Mouse (Mus musculus) frontal cortex, postnatal 14 days (tissue): ENCODE data around the gene Vps72.
"Not testable (repeated sequence)": the region's sequence is repeated elsewhere in the genome, so short reads cannot be mapped to it uniquely, and the experiment has no call there.

Experiments
- DNase-seq, 2 experiments: peaks; one replicate each; pipeline ENCODE4 v3.0.0; 2022; ENCODE audit warnings: low spot score in 2 of 2

Gene Vps72

DNA sequence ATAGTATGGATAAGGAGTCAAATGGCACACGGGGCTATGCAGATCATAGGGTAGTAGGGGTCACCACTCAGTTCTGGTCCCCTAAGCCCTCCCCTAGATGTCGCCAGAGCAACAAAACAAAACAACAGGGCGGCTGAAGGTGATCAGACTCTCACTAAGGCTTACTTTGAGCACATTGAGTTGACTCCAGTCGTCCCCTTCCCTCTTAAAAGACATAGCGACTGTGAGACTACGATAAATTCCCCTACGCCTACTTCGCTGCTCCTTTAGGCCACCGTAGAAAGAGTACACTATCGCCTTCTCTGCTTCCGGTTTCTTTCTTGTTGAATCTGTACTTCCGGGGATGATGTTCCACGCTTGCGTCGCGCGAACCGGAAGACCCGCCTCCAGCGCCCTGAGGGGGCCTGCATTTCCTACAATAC is 22.9 kb downstream of the Vps72 start, which contains the start of the genes Scnm1 and Lysmd1:
TSS of gene Scnm1 (minus strand) at position 332 of the 422 bp plus-strand sequence.
TSS of gene Lysmd1 (plus strand) at position 409 of the 422 bp plus-strand sequence.
- DNase-seq = peak; percentile 83 to 91

DNA sequence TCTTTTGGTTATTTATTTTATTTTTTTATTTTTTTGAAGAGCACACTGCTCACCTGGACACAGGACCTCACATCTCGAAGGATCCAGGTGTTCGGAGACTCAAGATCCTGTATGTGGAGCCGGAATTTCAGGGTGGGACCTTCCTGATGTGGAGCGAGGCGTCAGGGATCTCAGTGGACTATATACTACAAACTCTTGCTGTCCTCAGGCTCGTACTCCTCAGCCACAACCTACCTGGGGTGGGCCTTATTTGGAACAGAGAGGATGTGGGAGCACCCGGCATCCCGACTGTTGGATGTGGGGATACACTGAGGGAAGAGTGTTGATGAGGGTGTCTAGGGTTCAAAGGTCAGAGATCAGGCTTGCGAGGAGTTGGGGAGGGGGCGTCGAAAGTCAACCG is 23.3 kb downstream of the Vps72 start:
- not testable (repeated sequence) for DNase-seq

- peak in 1 of 2 experiments; percentile 34 for DNase-seq
These were observed 24.2 kb downstream of the Vps72 start for GRCm38 (mm10) chr3:95135023-95135422.

DNA sequence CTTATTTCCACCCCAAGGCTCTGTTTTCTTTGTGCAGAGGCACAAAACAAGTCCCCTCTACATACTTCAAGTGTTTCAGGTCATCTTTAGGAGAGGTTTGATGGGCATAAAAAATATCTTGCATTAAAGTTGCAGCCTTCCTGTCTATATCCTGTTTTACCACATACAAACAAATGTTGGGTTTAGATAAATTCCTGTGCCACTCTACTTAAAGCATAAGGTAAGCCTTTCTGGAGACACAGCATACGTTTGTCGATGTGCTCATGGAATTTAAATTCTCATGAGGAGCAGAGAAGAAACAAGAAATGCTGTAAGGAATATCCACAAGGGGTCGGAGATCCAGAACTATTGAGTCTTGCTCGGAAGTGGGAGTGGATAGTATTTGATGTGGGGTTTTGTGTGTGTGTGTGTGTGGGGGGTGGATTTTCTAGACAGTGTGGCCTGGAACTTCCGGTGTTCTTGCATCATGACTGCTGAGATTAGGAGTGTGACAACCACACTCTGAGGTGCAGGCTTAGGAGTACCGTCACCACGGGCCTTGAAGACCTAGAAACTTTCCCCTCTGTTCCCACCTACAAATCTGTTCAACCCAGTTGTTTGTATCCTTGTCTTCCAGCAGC is 24.7 kb downstream of the Vps72 start:
- no peak for DNase-seq

GRCm38 (mm10) chr3:95136336-95136735 is 25.5 kb downstream of the Vps72 start:
- DNase-seq = no peak

GRCm38 (mm10) chr3:95139586-95140288 is 28.9 kb downstream of the Vps72 start:
- DNase-seq = no peak

- no peak for DNase-seq
These were observed 29.4 kb downstream of the Vps72 start for GRCm38 (mm10) chr3:95140289-95140595.

GRCm38 (mm10) chr3:95140795-95141194 is 30.0 kb downstream of the Vps72 start:
- no peak for DNase-seq

- no peak for DNase-seq
These were observed 30.7 kb downstream of the Vps72 start for GRCm38 (mm10) chr3:95141474-95141873.

DNA sequence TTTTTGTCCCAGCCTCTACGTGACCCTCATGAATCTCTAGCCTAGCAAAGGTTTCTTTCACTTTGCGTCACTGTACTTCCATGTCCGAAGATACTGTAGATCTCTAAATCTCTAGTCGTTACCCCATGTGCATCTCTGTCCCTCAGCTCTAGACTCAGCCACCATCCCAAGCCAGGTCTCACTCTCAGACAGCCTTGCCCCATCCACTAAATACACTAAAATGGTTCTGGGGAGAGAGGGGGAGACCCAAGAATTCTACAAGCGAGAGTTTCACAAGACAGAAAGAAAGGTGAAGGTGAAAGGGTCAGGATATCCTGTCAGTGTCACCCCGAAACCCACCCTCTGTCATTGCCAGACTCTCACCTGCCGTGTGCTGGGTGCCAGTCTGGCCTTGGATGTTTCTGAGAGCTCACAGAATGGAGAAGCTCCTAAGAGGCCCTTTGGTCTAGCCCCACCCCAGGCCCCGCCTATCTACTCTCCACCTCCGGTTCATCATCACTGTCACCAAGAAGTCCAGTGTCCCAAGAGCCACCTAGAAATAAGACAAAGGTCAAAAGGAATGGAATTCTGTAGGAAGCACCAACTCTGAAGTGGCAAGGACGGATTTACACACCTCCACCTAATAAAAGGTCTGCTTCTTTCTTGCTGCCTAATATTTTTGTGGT is 31.3 kb downstream of the Vps72 start, which contains the start of gene Tnfaip8l2:
TSS of gene Tnfaip8l2 (minus strand) at position 409 of the 665 bp plus-strand sequence.
- DNase-seq = no peak

DNA sequence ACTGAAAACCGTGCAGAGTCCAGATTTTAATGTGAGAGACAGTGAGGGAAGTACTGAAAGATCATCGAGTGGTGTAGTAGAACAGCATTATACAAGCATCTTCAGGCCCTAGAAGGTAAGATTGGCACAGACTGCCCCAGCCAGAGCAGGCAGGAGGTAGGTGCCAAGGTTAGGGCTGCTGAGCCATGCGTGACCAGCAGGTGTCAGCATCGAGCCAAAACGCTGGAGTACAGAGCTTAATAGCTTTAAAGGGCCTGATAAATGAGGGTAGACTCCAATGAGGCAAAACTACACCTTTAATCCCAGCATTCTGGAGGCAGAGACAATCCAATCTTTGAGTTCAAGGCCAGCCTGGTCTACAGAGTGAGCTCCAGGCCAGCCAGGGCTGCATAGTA is 31.8 kb downstream of the Vps72 start:
- peak; percentile 60 to 85 for DNase-seq

DNA sequence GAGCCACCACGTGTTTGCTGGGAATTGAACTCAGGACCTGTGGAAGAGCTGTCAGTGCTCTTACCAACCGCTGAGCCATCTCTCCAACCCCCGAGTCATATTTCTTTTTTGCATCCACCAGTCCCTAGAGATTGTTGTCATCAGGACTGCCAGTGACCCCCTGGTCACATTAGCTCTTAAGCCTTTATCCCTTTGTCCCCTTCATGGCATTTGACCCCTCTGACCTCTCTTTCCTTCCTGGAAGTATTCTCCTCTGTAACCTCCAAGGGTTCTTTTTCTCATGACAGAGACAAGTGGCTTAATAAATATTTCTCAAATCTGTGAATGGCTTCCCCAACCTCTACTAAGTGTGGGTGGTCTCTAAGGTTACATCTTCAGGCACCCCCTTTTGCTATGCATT is 37.1 kb downstream of the Vps72 start:
- no peak for DNase-seq

DNA sequence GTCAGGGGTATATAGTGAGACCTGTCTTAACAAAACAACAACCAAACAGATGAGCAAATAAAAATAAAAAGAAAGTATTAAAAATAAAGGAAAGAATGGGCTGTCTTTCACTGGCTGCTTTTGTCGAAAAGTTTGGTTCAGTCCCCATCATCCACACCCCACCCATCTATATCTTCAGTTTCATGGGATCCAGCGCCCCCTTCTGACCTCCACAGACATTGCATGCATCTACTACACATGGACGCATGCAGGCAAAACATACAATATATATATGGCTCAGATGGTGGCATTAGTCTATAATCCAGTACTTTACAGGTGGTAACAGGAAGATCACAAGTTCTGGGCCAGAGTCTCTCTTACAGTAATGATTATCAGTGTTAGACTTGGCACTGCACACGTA is 43.1 kb downstream of the Vps72 start:
- no peak for DNase-seq

DNA sequence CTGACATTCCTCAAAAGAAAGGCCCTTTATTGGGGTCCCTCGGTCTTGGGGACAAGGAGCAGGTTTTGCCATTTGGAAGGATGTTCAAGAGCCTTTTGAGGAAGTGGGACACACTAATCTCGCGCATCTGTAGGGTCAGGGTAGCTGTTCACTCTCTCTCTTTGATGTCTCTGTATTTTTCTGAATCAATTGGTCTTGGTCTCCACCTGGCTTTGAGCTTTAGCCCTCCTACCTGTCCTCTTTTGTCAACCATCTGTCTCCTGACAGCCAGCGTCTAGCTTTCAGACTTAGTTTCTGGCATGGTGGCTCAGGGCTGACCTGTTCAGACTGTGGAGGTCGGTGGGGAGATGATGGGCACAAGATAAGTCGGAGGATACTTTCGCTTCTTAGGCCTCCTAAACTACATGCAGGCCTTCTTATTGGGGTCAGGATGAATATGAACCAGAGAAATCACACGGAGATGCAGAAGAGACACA is 48.7 kb downstream of the Vps72 start:
- no peak for DNase-seq

DNA sequence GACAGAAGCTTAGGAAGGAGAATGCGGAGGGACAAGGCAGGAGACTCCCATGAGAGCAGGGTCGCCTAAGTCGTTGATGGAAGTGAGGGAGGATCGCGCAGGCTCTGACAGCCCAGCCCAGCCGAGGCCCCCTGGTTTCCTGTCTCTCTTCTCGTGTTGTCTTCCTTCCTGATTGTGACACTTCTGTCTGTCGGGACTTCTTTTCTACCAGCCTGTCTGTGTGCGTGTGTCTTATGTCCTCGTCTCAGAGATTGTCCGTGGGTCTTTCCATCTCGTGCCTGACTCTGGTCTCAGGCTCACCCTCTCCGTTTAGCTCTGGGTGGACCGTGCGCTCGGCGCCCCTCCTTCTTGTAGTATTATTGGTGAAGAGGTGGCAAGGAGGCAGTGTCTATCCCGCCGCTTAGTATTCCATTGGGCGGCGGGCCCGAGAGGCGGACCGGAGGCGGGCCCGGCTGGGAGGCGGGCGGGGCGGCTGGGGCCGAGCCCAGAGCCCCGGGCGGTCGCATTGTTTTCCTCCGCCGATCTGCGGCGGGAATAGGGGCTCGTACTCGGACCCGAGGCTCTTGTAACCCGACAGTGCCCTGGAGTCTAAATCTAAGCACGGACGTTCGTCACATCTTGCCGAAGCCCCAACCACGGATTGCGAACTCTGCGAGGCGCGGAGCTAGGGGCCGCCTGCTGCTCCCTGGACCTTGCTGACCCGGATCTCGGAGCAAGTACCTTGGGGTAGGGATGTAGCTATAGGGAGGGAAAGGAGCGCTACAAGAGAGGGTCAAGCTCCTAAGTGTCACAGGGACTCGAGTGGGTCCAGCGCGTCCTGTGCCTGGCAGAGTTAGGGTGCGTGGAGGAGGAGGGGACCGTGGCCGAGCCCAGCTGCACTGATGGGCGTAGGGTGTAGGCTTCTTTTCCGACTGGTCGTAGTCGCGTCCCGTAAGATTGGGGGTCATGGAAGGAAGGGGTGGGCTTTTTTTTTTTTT is 49.5 kb downstream of the Vps72 start, which contains the start of gene Sema6c:
TSS of gene Sema6c (plus strand) at position 471 of the 977 bp plus-strand sequence.
- DNase-seq = peak; percentile 81 to 84

DNA sequence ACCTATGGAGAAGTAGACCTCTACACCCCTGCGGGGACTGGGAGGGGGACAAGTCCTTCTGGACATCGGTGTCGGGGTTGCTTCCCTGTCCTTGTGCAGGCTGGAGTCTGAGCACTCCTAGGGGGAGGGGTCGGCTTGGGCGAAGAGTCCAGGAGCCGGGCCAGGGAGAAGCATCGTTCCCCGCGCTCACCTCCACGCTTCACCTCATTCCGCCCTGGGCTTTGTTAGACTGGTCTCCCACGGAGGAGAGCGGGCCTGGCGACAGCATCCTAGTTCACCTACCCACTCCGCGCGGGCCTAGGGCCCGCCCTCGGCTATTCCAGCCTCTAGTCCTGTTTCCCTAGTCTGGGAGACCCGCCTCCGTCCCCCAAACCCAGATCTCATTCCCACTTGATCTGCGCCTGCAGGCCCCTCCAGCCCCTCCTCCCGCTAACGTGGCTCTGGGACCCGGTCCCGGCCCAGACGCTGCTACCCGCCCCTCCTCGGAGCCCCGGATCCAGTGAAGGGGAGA is 50.3 kb downstream of the Vps72 start:
- no peak for DNase-seq

- no peak for DNase-seq
These were observed 51.0 kb downstream of the Vps72 start for GRCm38 (mm10) chr3:95161618-95162344.

GRCm38 (mm10) chr3:95162345-95162628 is 51.5 kb downstream of the Vps72 start:
- no peak for DNase-seq

DNA sequence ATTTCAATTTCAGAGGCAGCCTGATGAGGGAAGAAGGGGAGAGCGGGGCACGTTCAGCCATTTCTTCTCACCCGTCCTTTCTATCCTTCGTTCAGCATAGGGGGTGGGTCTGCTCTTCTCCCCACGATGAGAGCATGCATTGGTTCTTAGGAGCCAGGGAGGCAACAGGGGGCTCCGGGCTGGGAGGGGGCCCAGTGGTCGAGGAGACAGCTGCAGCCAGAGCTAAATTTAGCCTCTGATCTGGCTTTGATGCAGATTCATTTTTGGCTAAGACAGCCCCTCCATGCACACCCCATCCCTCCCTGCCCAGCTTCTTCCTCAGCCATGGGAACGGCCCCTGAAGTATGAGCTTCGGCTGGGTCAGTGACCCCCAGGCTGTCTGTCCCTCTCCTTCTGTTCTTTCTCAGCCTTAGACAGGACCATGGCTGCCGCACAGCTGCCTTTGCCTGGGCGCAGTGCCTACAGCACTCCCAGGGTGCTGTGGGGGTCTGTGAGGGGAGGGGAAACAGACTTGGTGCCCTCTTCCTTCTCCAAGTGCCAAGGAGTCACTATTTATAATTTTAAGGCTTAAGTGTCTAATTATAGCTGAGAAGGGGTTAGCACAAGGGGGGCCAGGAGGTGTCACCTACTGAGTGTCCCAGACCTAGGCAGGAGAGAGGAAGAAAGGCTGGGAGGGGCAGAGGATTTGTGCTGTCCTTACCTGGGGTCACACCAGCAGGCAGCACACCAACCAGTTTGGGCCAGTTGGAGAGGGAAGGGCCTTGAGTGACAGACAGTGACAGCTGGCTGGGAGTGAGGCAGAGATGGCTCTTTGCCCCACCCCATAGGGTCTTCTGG is 52.8 kb downstream of the Vps72 start:
- DNase-seq = no peak

DNA sequence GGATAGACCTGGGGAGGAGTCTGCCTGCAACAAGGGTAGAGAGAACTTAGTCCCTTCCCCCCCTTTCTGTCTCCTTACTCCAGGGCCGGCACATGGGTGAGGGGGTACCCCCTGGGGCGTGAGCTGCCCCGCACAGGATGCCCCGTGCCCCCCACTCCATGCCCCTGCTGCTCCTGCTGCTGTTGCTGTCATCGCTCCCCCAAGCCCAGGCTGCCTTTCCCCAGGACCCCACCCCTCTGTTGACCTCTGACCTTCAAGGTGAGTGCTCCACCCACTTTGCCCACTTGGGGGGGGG is 53.4 kb downstream of the Vps72 start:
- DNase-seq = no peak
